Mouse (Mus musculus): Measurements from ENCODE around the gene Unc45a. TPM values are rescaled to one million over a fixed set of nuclear protein-coding genes. Genes with fewer than 3 reads are reported as not detected.

The Unc45a gene
- total and polyA plus RNA-seq, 3 experiments: 7.9 to 21.8 (median 16.8) TPM

DNA sequence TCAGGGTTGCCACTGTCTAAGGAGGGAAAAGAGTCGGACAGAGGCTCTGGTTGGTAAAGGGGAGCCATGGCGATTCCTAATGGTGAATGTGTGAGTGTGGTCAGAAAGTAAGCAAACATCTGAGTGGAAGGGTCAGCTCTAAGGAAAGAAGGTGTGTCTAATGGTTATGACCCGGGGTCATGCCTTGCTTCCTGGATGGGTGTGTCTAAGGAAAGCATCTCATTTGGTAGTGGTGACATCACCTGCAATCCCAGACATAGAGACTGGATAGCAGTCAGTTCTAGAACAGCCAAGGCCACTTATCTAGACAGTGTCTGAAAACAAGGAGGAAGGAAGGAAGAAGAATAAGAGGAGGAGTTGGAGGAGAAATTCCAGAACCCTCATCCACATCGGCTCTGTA is 6.0 kb downstream of the Unc45a start:
- H3K9ac ChIP-seq (ENCODE audit: insufficient read depth, low read depth): no peak overlapping the region
- no peaks in the 10 kb centered on the region for H3K27me3 ChIP-seq (replicated peaks)
- H3K79me2 ChIP-seq (replicated peaks; ENCODE audit: control insufficient read depth, extremely low read depth, insufficient read depth, poor library complexity, severe bottlenecking): no peaks in the 10 kb centered on the region
- DNase-seq (ENCODE audit: extremely low read depth): no peak
- in situ Hi-C loops (cut with MboI; ENCODE audit: low pct_ligation_motif_present, low pct_unique_long_range_greater_than_20kb, low sequenced_read_pairs) (no loop called here), dilution Hi-C loops (cut with MboI; ENCODE audit: extremely low pct_ligation_motif_present, extremely low pct_unique_long_range_greater_than_20kb, low sequenced_read_pairs) (no loop called here)
- TF ChIP-seq KAT2A (IDR thresholded peaks at IDR 0.05; ENCODE audit: insufficient replicate concordance, low read length): no peak
- no peak for TF ChIP-seq ZMIZ1 (IDR thresholded peaks at IDR 0.05; ENCODE audit: low read depth, low read length)
- no peak for TF ChIP-seq EP300 (IDR thresholded peaks at IDR 0.05; ENCODE audit: low read length)
- no peak for TF ChIP-seq ZNF384 (IDR thresholded peaks at IDR 0.05; ENCODE audit: low read depth, low read length)
- no peak for TF ChIP-seq POLR2AphosphoS2 (IDR thresholded peaks at IDR 0.05; ENCODE audit: low read depth, low read length)
- TF ChIP-seq MXI1 (IDR thresholded peaks at IDR 0.05; ENCODE audit: low read depth, low read length): no peak
- no peak for TF ChIP-seq ETS1 (conservative IDR thresholded peaks at IDR 0.05; ENCODE audit: low read depth, low read length)
- TF ChIP-seq HCFC1 (IDR thresholded peaks at IDR 0.05; ENCODE audit: low read depth, low read length): no peak
- no peak for TF ChIP-seq TCF12 (IDR thresholded peaks at IDR 0.05; ENCODE audit: low read depth, low read length)
- TF ChIP-seq PAX5 (IDR thresholded peaks at IDR 0.05; ENCODE audit: low read length): no peak
- TF ChIP-seq E2F4 (IDR thresholded peaks at IDR 0.05; ENCODE audit: insufficient replicate concordance, low read depth, low read length): no peak
- H3K9me3 ChIP-seq (replicated peaks; ENCODE audit: low read length): peaks cover 15% of the 10 kb centered on the region
- H3K27ac ChIP-seq (ENCODE audit: insufficient read depth, low read depth): no peak overlapping the region
- peaks cover 4 to 11% of the 10 kb centered on the region in 2 experiments; a peak in 3 of 4 replicates for H3K4me1 ChIP-seq (ENCODE audit: control insufficient read depth in 1 of 2, insufficient read depth in 2 of 2)
- H3K4me3 ChIP-seq (replicated peaks in 1 of 3; ENCODE audit: low read depth in 2 of 3, low read length in 2 of 3, poor library complexity in 1 of 3): no peak overlapping the region
- H3K36me3 ChIP-seq (replicated peaks in 1 of 2; ENCODE audit: control insufficient read depth in 1 of 2, insufficient read depth in 1 of 2, low read length in 1 of 2): peaks cover 70 to 84% of the 10 kb centered on the region in 2 experiments
- H3K4me2 ChIP-seq (ENCODE audit: insufficient read depth, low read depth, poor library complexity, severe bottlenecking): no peak overlapping the region

DNA sequence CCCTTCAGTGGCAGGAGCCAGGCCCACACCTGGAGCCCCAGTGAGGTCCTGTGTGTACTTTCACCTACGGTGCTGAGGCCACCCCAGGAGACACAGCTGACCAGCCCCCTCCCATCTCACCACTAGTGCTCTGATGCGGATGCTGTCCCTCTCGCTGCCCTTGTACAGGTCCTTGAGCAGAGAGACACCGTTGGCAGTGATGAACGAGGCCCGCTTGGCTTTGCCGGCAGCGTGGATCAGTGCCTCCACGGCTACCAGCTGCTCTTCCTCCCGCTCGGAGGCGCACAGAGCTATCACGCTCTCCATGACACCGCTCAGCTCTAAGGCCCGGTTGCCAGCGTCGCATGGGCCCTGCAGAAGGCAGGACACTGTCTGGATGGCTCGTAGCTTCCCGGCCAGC is 9.4 kb downstream of the Unc45a start:
- dilution Hi-C loops (cut with MboI; ENCODE audit: extremely low pct_ligation_motif_present, extremely low pct_unique_long_range_greater_than_20kb, low sequenced_read_pairs): no loop called here
- Histone ChIP-seq H3K4me3 (replicated peaks in 1 of 3; ENCODE audit: low read depth in 2 of 3, low read length in 2 of 3, poor library complexity in 1 of 3) (no peak overlapping the region), H3K36me3 (replicated peaks in 1 of 2; ENCODE audit: control insufficient read depth in 1 of 2, insufficient read depth in 1 of 2, low read length in 1 of 2) (peaks cover 90 to 96% of the 10 kb centered on the region in 2 experiments), H3K9me3 (replicated peaks; ENCODE audit: low read length) (peaks cover 15% of the 10 kb centered on the region), H3K4me2 (ENCODE audit: insufficient read depth, low read depth, poor library complexity, severe bottlenecking) (no peak overlapping the region), H3K4me1 (ENCODE audit: control insufficient read depth in 1 of 2, insufficient read depth in 2 of 2) (no peaks in the 10 kb centered on the region), H3K27ac (ENCODE audit: insufficient read depth, low read depth) (no peak overlapping the region), H3K9ac (ENCODE audit: insufficient read depth, low read depth) (no peak overlapping the region), H3K27me3 (replicated peaks) (no peaks in the 10 kb centered on the region), H3K79me2 (replicated peaks; ENCODE audit: control insufficient read depth, extremely low read depth, insufficient read depth, poor library complexity, severe bottlenecking) (no peaks in the 10 kb centered on the region)
- TF ChIP-seq TCF12 (IDR thresholded peaks at IDR 0.05; ENCODE audit: low read depth, low read length): no peak
- no peak for TF ChIP-seq MAX (IDR thresholded peaks at IDR 0.05; ENCODE audit: low read length)
- TF ChIP-seq SMC3 (IDR thresholded peaks at IDR 0.05; ENCODE audit: low read depth, low read length): no peak
- TF ChIP-seq CTCF (conservative IDR thresholded peaks at IDR 0.05 in 1 of 2, IDR thresholded peaks at IDR 0.05 in 1 of 2; ENCODE audit: low read depth in 2 of 2, low read length in 2 of 2): no peak
- TF ChIP-seq RCOR1 (conservative IDR thresholded peaks at IDR 0.05; ENCODE audit: low read depth, low read length): no peak
- TF ChIP-seq JUN (IDR thresholded peaks at IDR 0.05; ENCODE audit: insufficient read depth, low read depth, low read length): no peak
- no peak for TF ChIP-seq MEF2A (IDR thresholded peaks at IDR 0.05; ENCODE audit: borderline replicate concordance, low read depth, low read length)
- TF ChIP-seq ZMIZ1 (IDR thresholded peaks at IDR 0.05; ENCODE audit: low read depth, low read length): no peak
- TF ChIP-seq MYC (IDR thresholded peaks at IDR 0.05; ENCODE audit: low read depth, low read length): no peak
- TF ChIP-seq PAX5 (IDR thresholded peaks at IDR 0.05; ENCODE audit: low read length): no peak
- no peak for TF ChIP-seq RAD21 (IDR thresholded peaks at IDR 0.05; ENCODE audit: low read depth, low read length)
- in situ Hi-C loops (cut with MboI; ENCODE audit: low pct_ligation_motif_present, low pct_unique_long_range_greater_than_20kb, low sequenced_read_pairs): no loop called here
- no peak for DNase-seq (ENCODE audit: extremely low read depth)
